Mouse (Mus musculus) leukemia stem cell, adult 10-12 weeks (primary cell): ENCODE measurements around the gene Krtap3-2. TPM values are rescaled to one million over a fixed set of nuclear protein-coding genes. Genes with fewer than 3 reads are reported as not detected.

Experiments
- polyA plus RNA-seq: library from polyadenylated mRNA; stranded (reverse); fragments of >175 nt; gene quantifications from 2 replicates; pipeline ENCODE4 v1.2.3, GENCODE M21; 2012; ENCODE audit warnings: low replicate concordance

The Krtap3-2 gene
- not detected in 2 replicates for polyA plus RNA-seq

GRCm38 (mm10) chr11:99556753-99557152 is at the start of gene Krtap3-2:
Gene Krtap3-2 (minus strand): TSS chr11:99556853.

GRCm38 (mm10) chr11:99603208-99603607 is 46.6 kb upstream of the Krtap3-2 start, which contains the start of gene Gm11938:
Gene Gm11938 (minus strand): TSS chr11:99603308.

GRCm38 (mm10) chr11:99597742-99598141 is 41.1 kb upstream of the Krtap3-2 start, which contains the start of gene Krtap9-3:
Gene Krtap9-3 (minus strand): TSS chr11:99598105.

GRCm38 (mm10) chr11:99590981-99591380 is 34.3 kb upstream of the Krtap3-2 start, which contains the start of gene Krtap1-3:
Gene Krtap1-3 (minus strand): TSS chr11:99591339.

GRCm38 (mm10) chr11:99583245-99583704 is 26.6 kb upstream of the Krtap3-2 start, which contains the start of gene Krtap1-4:
Gene Krtap1-4 (minus strand): TSS chr11:99583654.

GRCm38 (mm10) chr11:99580636-99581035 is 24.0 kb upstream of the Krtap3-2 start, which contains the start of gene Krtap1-5:
Gene Krtap1-5 (minus strand): TSS chr11:99581016.

GRCm38 (mm10) chr11:99566530-99566929 is 9.9 kb upstream of the Krtap3-2 start, which contains the start of gene Krtap3-1:
Gene Krtap3-1 (minus strand): TSS chr11:99566630.

GRCm38 (mm10) chr11:99559366-99559765 is 2.7 kb upstream of the Krtap3-2 start, which contains the start of gene Gm11939:
Gene Gm11939 (minus strand): TSS chr11:99559466.

GRCm38 (mm10) chr11:99550765-99551164 is 5.9 kb downstream of the Krtap3-2 start, which contains the start of gene Krtap3-3:
Gene Krtap3-3 (minus strand): TSS chr11:99550865.

GRCm38 (mm10) chr11:99521288-99521860 is 35.3 kb downstream of the Krtap3-2 start, which contains the start of gene Krt39:
Gene Krt39 (minus strand): TSS chr11:99521338.

Other genes starting within 250 kb of the Krtap3-2 start
- not detected in 2 replicates for gene Krt25, start 233.9 kb downstream of the Krtap3-2 start, polyA plus RNA-seq
- not detected in 2 replicates for gene Krt26, start 218.9 kb downstream of the Krtap3-2 start, polyA plus RNA-seq
- not detected in 2 replicates for gene Krt27, start 205.7 kb downstream of the Krtap3-2 start, polyA plus RNA-seq
- gene Krt28, start 181.9 kb downstream of the Krtap3-2 start, polyA plus RNA-seq = not detected in 2 replicates
- 1.0 and 5.4 TPM in 2 replicates for gene Krt10, start 167.5 kb downstream of the Krtap3-2 start, polyA plus RNA-seq
- gene Krt12, start 134.6 kb downstream of the Krtap3-2 start, polyA plus RNA-seq = not detected in 2 replicates
- not detected in 2 replicates for gene Krt20, start 118.7 kb downstream of the Krtap3-2 start, polyA plus RNA-seq
- not detected in 2 replicates for gene Krt23, start 63.7 kb downstream of the Krtap3-2 start, polyA plus RNA-seq
- not detected in 2 replicates for gene Krt39, start 35.5 kb downstream of the Krtap3-2 start, polyA plus RNA-seq
- not detected in 2 replicates for gene Krt40, start 13.7 kb downstream of the Krtap3-2 start, polyA plus RNA-seq
- gene Krtap3-3, start 6.0 kb downstream of the Krtap3-2 start, polyA plus RNA-seq = not detected in 2 replicates
- not detected in 2 replicates for gene Gm11939, start 2.6 kb upstream of the Krtap3-2 start, polyA plus RNA-seq
- gene Krtap3-1, start 9.8 kb upstream of the Krtap3-2 start, polyA plus RNA-seq = not detected in 2 replicates
- gene Krtap1-5, start 24.2 kb upstream of the Krtap3-2 start, polyA plus RNA-seq = not detected in 2 replicates
- not detected in 2 replicates for gene Krtap1-4, start 26.8 kb upstream of the Krtap3-2 start, polyA plus RNA-seq
- not detected in 2 replicates for gene Krtap1-3, start 34.5 kb upstream of the Krtap3-2 start, polyA plus RNA-seq
- not detected in 2 replicates for gene Krtap9-3, start 41.3 kb upstream of the Krtap3-2 start, polyA plus RNA-seq
- gene Gm11938, start 46.5 kb upstream of the Krtap3-2 start, polyA plus RNA-seq = not detected in 2 replicates
- gene Gm11937, start 53.3 kb upstream of the Krtap3-2 start, polyA plus RNA-seq = not detected in 2 replicates
- gene Krtap2-4, start 58.0 kb upstream of the Krtap3-2 start, polyA plus RNA-seq = not detected in 2 replicates
- gene Gm11562, start 63.6 kb upstream of the Krtap3-2 start, polyA plus RNA-seq = not detected in 2 replicates
- not detected in 2 replicates for gene Krtap4-1, start 71.4 kb upstream of the Krtap3-2 start, polyA plus RNA-seq
- not detected in 2 replicates for gene Krtap4-2, start 78.2 kb upstream of the Krtap3-2 start, polyA plus RNA-seq
- not detected in 2 replicates for gene Krtap4-7, start 87.2 kb upstream of the Krtap3-2 start, polyA plus RNA-seq
- gene Gm11555, start 93.4 kb upstream of the Krtap3-2 start, polyA plus RNA-seq = not detected in 2 replicates
- not detected in 2 replicates for gene Gm11563, start 102.1 kb upstream of the Krtap3-2 start, polyA plus RNA-seq
- gene Krtap4-6, start 109.1 kb upstream of the Krtap3-2 start, polyA plus RNA-seq = not detected in 2 replicates
- gene Gm14190, start 133.9 kb upstream of the Krtap3-2 start, polyA plus RNA-seq = not detected in 2 replicates
- gene Gm14180, start 177.4 kb upstream of the Krtap3-2 start, polyA plus RNA-seq = not detected in 2 replicates
- gene Gm11595, start 216.1 kb upstream of the Krtap3-2 start, polyA plus RNA-seq = not detected in 2 replicates
- not detected in 2 replicates for gene Krtap4-8, start 223.9 kb upstream of the Krtap3-2 start, polyA plus RNA-seq
- not detected in 2 replicates for gene Krtap4-9, start 228.3 kb upstream of the Krtap3-2 start, polyA plus RNA-seq
- gene Gm11596, start 236.6 kb upstream of the Krtap3-2 start, polyA plus RNA-seq = not detected in 2 replicates
- gene Gm11569, start 242.1 kb upstream of the Krtap3-2 start, polyA plus RNA-seq = 0.86 TPM in 1 of 2 replicates, not detected in the other
- not detected in 2 replicates for gene Gm11554, start 247.6 kb upstream of the Krtap3-2 start, polyA plus RNA-seq